Mouse (Mus musculus) frontal cortex, adult 2 months (tissue): ENCODE results near the gene Lrriq4. TPM values are rescaled to one million over a fixed set of nuclear protein-coding genes. Genes with fewer than 3 reads are reported as not detected.
"Not testable (repeated sequence)": the region's sequence is repeated elsewhere in the genome, so short reads cannot be mapped to it uniquely, and the experiment has no call there.

ENCODE experiments used
- DNase-seq, 2 experiments: peaks; one replicate each; pipeline ENCODE4 v3.0.0; 2022; ENCODE audit warnings: low spot score in 1 of 2; ENCODE audit errors: extremely low spot score in 1 of 2
- polyA plus RNA-seq: library from polyadenylated mRNA; depleted of rRNA; stranded (reverse); fragments of >200 nt; gene quantifications from 2 replicates; pipeline ENCODE4 v1.2.3, GENCODE M21; 2012; rRNA removed

Gene Lrriq4
- polyA plus RNA-seq, 1 experiment = not detected

DNA sequence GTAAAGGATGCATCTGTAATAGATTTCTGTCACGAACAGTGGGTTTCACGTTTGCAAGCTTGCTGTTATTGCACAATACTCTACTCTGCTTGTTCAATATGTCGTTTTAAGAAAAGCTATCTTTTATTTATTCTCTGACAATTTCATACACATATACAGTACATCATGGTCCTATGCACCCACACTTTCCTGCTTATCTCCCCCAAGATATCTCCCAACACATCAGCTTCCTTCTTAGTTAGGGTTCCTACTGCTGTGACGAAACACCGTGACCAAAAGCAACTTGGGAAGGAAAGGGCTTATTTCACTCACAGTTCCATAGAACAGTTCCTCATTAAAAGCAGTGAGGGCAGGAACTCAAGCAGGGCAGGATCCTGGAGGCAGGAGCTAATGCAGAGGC, 11.6 kb downstream of the Lrriq4 start:
- no peak for DNase-seq

DNA sequence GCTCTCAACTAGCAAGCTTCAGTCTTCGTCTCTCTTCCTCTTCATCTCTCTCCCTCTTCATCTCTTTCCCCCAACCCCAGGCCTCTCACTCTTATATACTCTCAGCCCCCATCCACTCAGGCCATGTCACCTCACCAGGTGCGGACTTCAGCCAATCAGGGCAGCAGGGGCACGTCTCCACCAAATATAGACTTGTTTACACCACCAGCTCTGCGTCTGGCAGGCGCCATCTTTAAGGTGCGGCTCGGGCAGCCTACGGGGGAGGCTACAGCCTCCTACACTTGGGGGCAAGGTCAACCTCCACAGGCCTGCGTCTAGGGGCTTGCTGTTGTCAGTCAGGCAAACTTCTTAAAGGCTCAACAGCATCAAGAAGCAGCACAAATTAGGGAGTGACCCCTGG, 14.2 kb downstream of the Lrriq4 start:
- no peak for DNase-seq

DNA sequence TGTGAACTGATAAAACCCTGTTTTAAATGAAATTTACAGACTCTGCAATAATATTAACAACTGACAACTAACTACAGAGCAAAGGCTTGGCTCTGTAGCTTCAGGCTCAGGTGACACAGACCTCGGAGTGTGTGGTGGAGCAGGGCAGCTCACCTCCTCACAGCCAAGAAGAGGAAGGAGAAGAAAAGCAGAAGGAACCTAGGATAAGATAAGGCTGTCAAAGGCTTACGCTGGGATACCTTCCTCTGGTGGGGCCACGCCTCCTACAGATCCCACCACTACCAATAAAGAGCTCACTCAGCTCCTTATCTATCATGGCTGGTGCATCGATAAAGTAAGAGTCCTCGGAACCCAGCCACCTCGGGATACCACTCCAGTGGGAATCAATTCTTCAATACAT, 38.9 kb downstream of the Lrriq4 start:
- no peak for DNase-seq

DNA sequence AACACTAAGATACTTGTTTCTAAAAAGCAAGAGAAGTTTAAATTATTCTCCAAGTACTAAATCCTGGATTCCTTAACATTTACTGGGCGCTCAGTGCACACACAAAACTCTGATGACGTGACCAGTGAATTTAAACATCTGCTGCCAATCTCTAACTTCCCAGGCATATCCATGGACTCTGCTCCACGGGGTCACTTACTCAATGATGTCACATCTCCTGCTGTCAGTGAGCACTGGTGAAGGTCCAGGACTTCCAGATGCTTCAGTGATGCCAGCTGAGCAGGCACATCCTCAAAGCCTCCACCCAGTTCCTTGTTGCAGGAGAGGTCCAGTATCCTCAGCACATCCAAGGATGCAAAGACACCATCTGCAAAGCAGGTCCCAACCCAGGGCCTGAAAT, 42.9 kb downstream of the Lrriq4 start:
- no peak for DNase-seq

DNA sequence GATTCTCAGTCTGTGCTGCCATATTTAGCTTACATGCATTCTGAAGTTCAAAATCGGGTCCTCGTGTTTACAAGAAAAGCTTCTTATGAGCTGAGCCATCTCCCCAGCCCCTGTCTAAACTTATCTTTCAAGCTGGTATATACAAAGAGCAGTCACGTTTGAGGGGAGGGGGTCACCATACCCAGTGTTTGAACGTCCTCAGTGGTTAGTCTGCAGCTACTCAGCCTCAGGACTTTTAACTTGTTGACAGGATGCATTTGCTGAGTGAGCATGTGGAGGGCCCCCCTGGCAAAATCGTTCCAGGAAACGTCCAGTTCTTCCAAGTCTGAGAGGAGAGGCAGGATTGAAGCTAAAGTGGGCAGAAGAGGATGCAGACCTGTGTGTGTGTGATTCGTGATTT, 46.7 kb downstream of the Lrriq4 start:
- no peak for DNase-seq

DNA sequence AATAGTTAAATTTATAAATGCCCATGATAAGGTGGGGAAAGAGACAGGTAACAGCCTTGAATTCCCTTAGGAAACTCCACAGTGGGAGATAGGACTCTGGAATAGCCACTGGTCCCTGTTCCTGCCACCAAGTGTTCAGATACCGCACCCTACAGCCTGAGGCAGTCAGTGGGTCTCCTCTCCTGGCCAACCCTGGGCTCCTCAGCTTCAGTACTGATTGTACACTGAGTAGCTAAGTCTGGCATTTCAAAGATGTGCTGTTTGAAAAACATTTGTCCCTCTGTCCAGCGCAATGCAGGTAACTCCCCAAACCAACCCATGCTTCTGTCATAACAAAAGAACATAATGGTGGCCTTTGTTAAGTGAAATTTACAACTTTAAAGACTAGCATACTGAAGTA, 51.4 kb downstream of the Lrriq4 start:
- DNase-seq = no peak

DNA sequence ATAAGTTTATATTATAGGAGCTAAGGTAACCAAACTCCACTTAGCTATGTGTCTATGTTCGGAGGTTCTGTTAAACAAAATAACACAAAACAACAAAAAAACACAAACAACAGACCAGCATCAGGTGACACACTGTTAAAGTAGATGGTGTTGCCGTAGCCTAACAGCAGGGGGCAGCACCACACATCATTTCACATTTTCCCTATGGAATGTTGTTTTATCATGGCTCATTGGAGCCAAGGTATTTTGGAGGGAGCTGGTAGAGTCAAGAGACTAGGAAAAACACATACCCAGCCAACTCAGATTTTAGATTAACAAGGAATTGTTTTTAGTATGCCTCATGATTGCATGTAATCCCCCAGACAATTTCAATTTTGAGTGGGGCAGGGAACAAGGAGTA, 52.0 kb downstream of the Lrriq4 start:
- DNase-seq = peak in 1 of 2 experiments; percentile 82

DNA sequence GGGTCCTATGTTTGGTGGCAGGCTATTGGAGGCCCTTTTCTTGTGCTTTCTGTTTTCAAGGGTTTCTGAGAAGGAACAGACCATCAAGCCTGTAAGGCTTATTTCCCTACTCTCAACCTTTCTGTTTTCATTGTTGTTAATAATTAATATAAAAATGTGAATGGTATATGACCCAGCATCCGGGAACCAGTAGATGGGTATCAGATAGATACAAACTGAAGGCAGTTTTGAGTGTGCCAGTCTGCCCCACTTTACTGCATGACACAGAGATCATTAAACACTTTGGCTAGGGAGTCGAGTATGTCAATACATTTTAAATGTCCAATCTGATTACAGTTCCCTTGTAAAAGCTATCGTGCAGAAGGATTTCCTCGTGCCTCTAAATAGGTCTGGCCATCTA, 53.6 kb downstream of the Lrriq4 start:
- no peak for DNase-seq

DNA sequence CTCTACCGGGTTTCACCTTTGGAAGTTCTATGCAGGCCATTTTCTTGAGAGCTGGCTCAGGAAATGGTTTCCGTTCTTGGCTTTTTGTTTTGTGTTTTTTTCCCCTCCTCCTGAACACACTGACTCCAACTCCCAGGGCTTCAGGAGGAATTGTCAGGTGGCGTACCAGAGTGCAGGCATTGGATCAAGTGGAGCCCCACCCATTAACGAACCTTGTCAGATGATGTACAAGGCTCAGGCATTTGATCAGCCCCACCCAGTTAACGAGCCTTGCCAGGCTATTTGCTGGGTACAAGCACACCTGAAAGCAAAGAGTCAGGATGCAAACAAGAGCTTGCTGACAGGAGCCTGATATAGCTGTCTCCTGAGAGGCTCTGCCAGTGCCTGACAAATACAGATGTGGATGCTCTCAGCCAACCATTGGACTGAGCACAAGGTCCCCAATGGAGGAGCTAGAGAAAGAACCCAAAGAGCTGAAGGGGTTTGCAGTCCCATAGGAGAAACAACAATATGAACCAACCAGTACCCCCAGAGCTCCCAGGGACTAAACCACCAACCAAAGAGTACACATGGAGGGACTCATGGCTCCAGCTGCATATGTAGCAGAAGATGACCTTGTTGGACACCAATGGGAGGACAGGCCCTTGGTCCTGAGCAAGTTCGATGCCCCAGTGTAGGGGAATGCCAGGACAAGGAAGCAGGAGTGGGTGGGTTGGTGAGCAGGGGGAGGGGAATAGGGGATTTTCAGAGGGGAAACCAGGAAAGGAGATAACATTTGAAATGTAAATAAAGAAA, 55.6 kb downstream of the Lrriq4 start, which contains the start of gene Lrrc31:
Gene Lrrc31, minus strand, starts transcription at position 133 of the 795 bp plus-strand sequence.
- not testable (repeated sequence) for DNase-seq

DNA sequence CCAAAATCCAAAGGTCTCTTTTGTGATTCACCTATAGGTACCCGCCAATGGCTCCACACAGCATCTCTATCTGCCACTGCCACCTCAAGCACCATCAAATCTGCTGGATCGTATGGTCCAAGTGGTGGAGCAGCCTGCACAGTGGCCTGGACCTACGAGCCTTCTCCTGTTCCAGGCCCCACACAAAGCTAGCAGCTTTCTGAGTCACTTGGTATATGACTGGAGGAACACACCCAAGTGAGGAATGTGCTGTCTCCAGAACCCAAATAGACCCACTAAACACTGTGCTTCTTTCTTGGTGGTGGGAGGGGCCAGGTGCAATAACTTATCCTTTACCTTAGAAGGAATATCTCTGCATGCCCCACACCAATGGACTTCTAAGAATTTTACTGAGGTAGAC, 61.7 kb downstream of the Lrriq4 start:
- DNase-seq = no peak

DNA sequence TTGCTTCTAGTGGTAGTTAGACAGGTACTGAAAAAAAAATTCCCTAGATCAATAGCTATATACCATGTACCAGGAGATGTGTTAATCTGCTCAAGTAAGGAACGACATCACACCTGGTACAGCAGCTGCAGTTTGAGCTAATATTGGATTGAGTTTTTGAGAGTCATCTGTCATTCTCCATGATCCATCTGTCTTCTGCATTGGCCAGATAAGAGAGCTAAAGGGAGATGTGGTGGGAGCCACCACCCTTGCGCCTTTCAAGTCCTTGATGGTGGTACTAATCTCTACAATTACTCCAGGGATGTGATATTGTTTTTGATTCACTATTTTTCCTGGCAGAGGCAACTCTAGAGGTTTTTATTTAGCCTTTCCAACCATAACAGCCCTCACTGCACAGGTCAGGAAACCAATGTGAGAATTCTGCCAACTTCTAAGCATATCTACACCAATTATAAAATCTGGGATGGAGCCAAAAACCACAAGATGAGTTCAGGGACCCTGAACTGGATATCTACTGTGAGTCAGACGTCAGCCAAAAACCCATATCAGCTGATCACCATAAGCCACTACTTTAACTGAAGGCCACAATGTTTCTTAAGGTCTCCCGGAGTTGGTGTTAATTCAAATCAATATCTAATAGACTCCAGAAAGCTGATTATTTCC, 62.4 kb downstream of the Lrriq4 start:
- no peak for DNase-seq

DNA sequence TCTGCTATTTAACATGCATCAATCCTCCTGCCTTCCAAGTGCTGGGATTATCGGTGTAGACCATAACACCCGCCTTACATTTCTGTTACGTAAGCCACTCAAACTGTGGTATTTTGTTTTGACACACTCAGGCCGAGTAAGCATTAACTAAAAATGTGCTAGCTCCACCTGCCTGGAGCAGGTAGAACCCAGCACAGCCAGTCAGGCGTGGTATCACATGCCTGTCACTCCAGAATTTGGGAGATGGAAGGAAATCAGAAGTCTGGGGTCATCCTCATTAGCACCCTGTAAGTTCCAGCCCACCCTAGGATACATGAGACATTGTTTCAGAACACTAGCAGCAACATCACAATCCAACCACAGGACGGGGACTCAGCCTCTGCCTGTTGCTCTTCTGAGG, 65.9 kb downstream of the Lrriq4 start:
- no peak for DNase-seq

DNA sequence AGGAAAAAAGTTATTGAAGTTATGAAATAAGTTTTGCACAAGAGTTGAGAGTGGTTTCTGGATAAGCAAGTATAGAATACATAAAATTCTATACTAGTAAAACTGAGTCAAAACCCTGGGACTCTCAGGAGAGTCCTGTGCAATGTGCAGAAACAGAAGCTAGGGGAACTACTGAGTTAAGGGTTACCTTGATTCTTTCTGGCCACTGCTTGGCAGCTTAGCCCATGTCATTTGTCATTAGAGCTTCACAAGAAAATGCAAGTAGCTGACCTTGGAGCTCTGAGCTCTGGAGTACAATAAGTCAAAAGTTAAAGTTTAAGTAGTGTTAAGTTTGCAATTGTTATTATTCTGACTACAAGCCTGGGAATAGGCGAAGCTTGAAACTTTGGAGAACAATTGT, 69.0 kb downstream of the Lrriq4 start:
- DNase-seq = no peak

DNA sequence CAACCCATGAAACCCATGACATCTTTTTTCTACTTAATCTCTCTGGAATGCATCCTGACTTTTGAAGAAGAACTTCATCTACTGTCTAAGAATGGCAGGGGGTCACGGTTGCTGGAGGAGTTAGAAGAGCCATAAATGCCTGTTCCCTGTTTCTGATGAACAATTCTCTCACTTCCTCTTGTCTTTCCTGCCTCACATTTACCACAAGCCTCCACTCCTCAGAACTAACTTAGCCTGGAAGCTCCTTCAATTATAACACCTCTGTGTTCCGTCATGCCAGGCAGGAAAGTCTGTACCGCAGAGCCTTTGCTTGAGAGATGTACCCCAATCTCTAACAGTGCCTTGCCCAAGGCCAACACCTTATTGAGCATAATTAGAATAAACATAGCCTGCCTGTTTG, 74.3 kb downstream of the Lrriq4 start:
- DNase-seq = no peak

Other genes with a start within 250 kb of the Lrriq4 start
- gene Mecom, start 96.5 kb upstream of the Lrriq4 start, polyA plus RNA-seq = 2.6 and 3.8 TPM in 2 replicates
- 0.62 and 0.74 TPM in 2 replicates for gene Actrt3, start 44.6 kb upstream of the Lrriq4 start, polyA plus RNA-seq
- gene Mynn, start 42.4 kb upstream of the Lrriq4 start, polyA plus RNA-seq = 11.6 and 14.7 TPM in 2 replicates
- gene Lrrc34, start 3.4 kb downstream of the Lrriq4 start, polyA plus RNA-seq = 0.08 and 0.11 TPM in 2 replicates
- gene Lrrc31, start 55.3 kb downstream of the Lrriq4 start, polyA plus RNA-seq = not detected in 2 replicates
- gene Samd7, start 101.8 kb downstream of the Lrriq4 start, polyA plus RNA-seq = 0.04 TPM in 1 of 2 replicates, not detected in the other
- 102 and 113 TPM in 2 replicates for gene Sec62, start 148.4 kb downstream of the Lrriq4 start, polyA plus RNA-seq
- gene Gpr160, start 211.4 kb downstream of the Lrriq4 start, polyA plus RNA-seq = 1.4 and 2.0 TPM in 2 replicates